Mouse (Mus musculus) heart, postnatal 36 days (tissue): ENCODE data around the gene Naalad2. TPM values are rescaled to one million over a fixed set of nuclear protein-coding genes. Genes with fewer than 3 reads are reported as not detected.
"Not testable (repeated sequence)": the region's sequence is repeated elsewhere in the genome, so short reads cannot be mapped to it uniquely, and the experiment has no call there.

ENCODE experiments used
- DNase-seq, 2 experiments: peaks; one replicate each; pipeline ENCODE4 v3.0.0; 2021 to 2022
- intact Hi-C: fragments of 180-260 bp; cut with DNase I; formaldehyde crosslinking; loops from one replicate; pipeline ENCODE4 v1.15.1; 2025
- total RNA-seq, 2 experiments: library from RNA; stranded (reverse); gene quantifications; 2 replicates each; pipeline ENCODE4 v1.2.3; 2021

Naalad2 gene
- total RNA-seq, result 10 to 100 TPM in 1 of 2 experiments, 1 to 10 TPM in 1; 7.4 to 10.5 TPM

GRCm38 (mm10) chr9:18402895-18403294 lies at the start of gene Naalad2:
Gene Naalad2, minus strand, starts transcription at chr9:18402995.
- DNase-seq, intact Hi-C loops: not testable (repeated sequence)

GRCm38 (mm10) chr9:18431687-18432086 lies 28.9 kb upstream of the Naalad2 start:
- intact Hi-C loops, result no loop called here
- no peak for DNase-seq

- intact Hi-C loops, result no loop called here
- no peak for DNase-seq
These were observed 27.6 kb upstream of the Naalad2 start, which contains the start of gene Mbd3l2 for GRCm38 (mm10) chr9:18430354-18430753. Gene Mbd3l2, plus strand, starts transcription at chr9:18430654.

GRCm38 (mm10) chr9:18412371-18412770 lies 9.6 kb upstream of the Naalad2 start:
- intact Hi-C loops, result not testable (repeated sequence)

GRCm38 (mm10) chr9:18404118-18404517 lies 1.3 kb upstream of the Naalad2 start, which contains the start of gene Ubtfl1:
Gene Ubtfl1, plus strand, starts transcription at chr9:18404418.
- intact Hi-C loops, result no loop called here
- no peak for DNase-seq

More at GRCm38 (mm10) chr9:18412371-18412770, 9.6 kb upstream of the Naalad2 start:
- DNase-seq, result not testable (repeated sequence)

GRCm38 (mm10) chr9:18399629-18400028 lies 3.2 kb downstream of the Naalad2 start:
- DNase-seq, result no peak
- intact Hi-C loops, result no loop called here

- DNase-seq, result peak; percentile 15 to 52
- intact Hi-C loops, result no loop called here
These were observed 17.0 kb downstream of the Naalad2 start for GRCm38 (mm10) chr9:18385782-18386181.

GRCm38 (mm10) chr9:18373026-18373425 lies 29.8 kb downstream of the Naalad2 start:
- intact Hi-C loops, DNase-seq: not testable (repeated sequence)

GRCm38 (mm10) chr9:18319990-18320389 lies 82.8 kb downstream of the Naalad2 start:
- DNase-seq, result no peak
- intact Hi-C loops, result no loop called here

GRCm38 (mm10) chr9:18298301-18298700 lies 104.5 kb downstream of the Naalad2 start:
- intact Hi-C loops, result no loop called here

GRCm38 (mm10) chr9:18293026-18293781 lies 109.6 kb downstream of the Naalad2 start:
- no peak for DNase-seq
- intact Hi-C loops, result loop anchor here (5.0 kb wide), 2 partner anchors 179 to 1329 kb away; partner anchors contain the start of gene Zfp317

More at GRCm38 (mm10) chr9:18298301-18298700, 104.5 kb downstream of the Naalad2 start:
- DNase-seq, result no peak

- intact Hi-C loops, result loop anchor here (5.0 kb wide), 2 partner anchors 180 to 1330 kb away; partner anchors contain the start of gene Zfp317
- no peak for DNase-seq
These were observed 110.3 kb downstream of the Naalad2 start for GRCm38 (mm10) chr9:18292443-18292922.

- DNase-seq, result peak; percentile 96
- intact Hi-C loops, result loop anchor here (5.0 kb wide), 2 partner anchors 181 to 1331 kb away; partner anchors contain the start of gene Zfp317
These were observed 111.0 kb downstream of the Naalad2 start, which contains the start of gene Chordc1 for GRCm38 (mm10) chr9:18291571-18292429. Gene Chordc1, plus strand, starts transcription at chr9:18292125.

GRCm38 (mm10) chr9:18278693-18279092 lies 124.1 kb downstream of the Naalad2 start:
- intact Hi-C loops, result not testable (repeated sequence)

GRCm38 (mm10) chr9:18277497-18277896 lies 125.3 kb downstream of the Naalad2 start:
- intact Hi-C loops, result no loop called here
- no peak for DNase-seq

More at GRCm38 (mm10) chr9:18278693-18279092, 124.1 kb downstream of the Naalad2 start:
- not testable (repeated sequence) for DNase-seq

- intact Hi-C loops, result no loop called here
- DNase-seq, result no peak
These were observed 126.0 kb downstream of the Naalad2 start for GRCm38 (mm10) chr9:18276844-18277243.

- no peak for DNase-seq
- intact Hi-C loops, result no loop called here
These were observed 126.9 kb downstream of the Naalad2 start for GRCm38 (mm10) chr9:18275901-18276300.
